Mouse (Mus musculus) heart, adult 8-10 months (tissue): ENCODE measurements around the gene Thap4. TPM values are rescaled to one million over a fixed set of nuclear protein-coding genes. Genes with fewer than 3 reads are reported as not detected.

Experiments
- total RNA-seq, 4 experiments: library from RNA; stranded (reverse); gene quantifications; 2 replicates each; pipeline ENCODE4 v1.2.4; 2022

Thap4 gene
- total RNA-seq, 4 experiments from 2014 or later, result 70.4 to 90.9 (median 77.0) TPM

Other genes starting within 250 kb of the Thap4 start
- gene Farp2, start 242.8 kb downstream of the Thap4 start, total RNA-seq, result 10 to 100 TPM; 19.1 to 25.2 (median 22.3) TPM
- gene Stk25, start 96.2 kb downstream of the Thap4 start, total RNA-seq, result 100 to 1,000 TPM in 1 of 4 experiments, 10 to 100 TPM in 3; 83.1 to 100 (median 91.5) TPM
- gene Bok, start 69.2 kb downstream of the Thap4 start, total RNA-seq, result 1 to 10 TPM; 2.5 to 3.0 (median 2.6) TPM
- gene Atg4b, start 3.4 kb downstream of the Thap4 start, total RNA-seq, result 10 to 100 TPM; 28.5 to 35.3 (median 34.6) TPM
- gene Dtymk, start 47.1 kb upstream of the Thap4 start, total RNA-seq, result 10 to 100 TPM; 20.2 to 24.3 (median 20.9) TPM
- gene Ing5, start 49.1 kb upstream of the Thap4 start, total RNA-seq, result 10 to 100 TPM; 10.3 to 15.0 (median 13.6) TPM
- gene D2hgdh, start 70.0 kb upstream of the Thap4 start, total RNA-seq, result 10 to 100 TPM; 43.5 to 56.2 (median 48.4) TPM
- gene Gal3st2, start 106.4 kb upstream of the Thap4 start, total RNA-seq, result under 1 TPM; 0.28 to 0.60 (median 0.50) TPM
- 1 to 10 TPM in 1 of 4 experiments, under 1 TPM in 3; 0.33 to 1.2 (median 0.51) TPM for gene Gal3st2b, start 163.4 kb upstream of the Thap4 start, total RNA-seq
- 1 to 10 TPM in 3 of 4 experiments, under 1 TPM in 1; 0.89 to 1.4 (median 1.3) TPM for gene Gal3st2c, start 235.6 kb upstream of the Thap4 start, total RNA-seq